15 mouse cellular contexts compared by ENCODE assay signal in the genomic region with DNA sequence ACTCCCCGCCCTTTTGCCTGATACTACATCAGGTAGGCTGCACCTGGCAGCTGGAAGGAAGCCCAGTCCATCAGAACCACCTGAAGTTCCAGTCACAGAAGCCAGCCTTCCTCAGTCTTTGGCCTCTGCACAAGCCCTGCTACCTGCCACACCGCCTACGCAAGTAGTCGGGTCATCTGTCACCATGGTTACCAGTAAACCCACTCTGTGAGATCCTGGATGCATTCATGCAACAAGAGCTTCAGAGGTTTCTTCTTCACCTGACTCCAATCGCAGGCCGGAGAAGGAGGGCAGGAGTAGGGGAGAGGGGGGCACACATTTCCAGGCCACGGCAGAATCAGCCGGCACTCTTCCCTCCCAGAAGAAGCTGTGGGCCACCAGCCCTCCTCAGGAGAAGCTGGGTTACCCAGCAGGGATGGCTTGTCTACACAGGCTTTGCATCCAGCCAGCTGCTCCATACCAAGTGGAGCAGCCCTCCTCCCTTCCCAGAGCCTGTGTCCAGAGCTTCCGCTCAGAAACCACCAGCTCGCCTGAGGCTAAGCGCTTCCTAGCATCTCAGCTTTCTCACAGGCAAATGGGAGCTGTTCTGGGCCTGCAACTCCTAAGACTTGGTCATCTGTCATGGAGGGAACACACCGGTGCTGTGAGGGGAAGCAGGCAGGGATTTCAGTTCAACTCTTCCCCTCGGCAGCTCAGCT. TPM values are rescaled to one million over a fixed set of nuclear protein-coding genes. Genes with fewer than 3 reads are reported as not detected.
A peak's percentile ranks its signal among the peaks of the same experiment; 100 is the strongest.
DNase-seq lines count a peak whose midpoint lies in the region; ATAC-seq and TF ChIP-seq lines count a peak whose summit lies in the region.
"Had no signal": no experiment of that assay in that cellular context is flagged by ENCODE, and none has a peak within 500 bp of the region (broad histone marks: within the 10 kb centered on the region; RNA-seq: fewer than 3 reads in every experiment).

No protein-coding gene starts in this region.

- H3K4me3 ChIP-seq in kidney, postnatal 0 days (replicated peaks; ENCODE audit: low read depth, low read length) = no peak overlapping the region
- peak overlapping the region; percentile 16 for H3K4me3 ChIP-seq in cerebellum, adult 2 months (replicated peaks; ENCODE audit: insufficient read depth, low read depth, low read length)
- H3K4me3 ChIP-seq in embryonic facial prominence, embryonic 11.5 days (ENCODE audit: low read depth, low read length) = no peak overlapping the region
- H3K4me3 ChIP-seq: forebrain, embryonic 10.5 days; liver, embryonic 15.5 days; stomach, embryonic 15.5 days had no signal

- no peaks in the 10 kb centered on the region for H3K9me3 ChIP-seq in kidney, postnatal 0 days (replicated peaks; ENCODE audit: low read length)
- no peaks in the 10 kb centered on the region for H3K9me3 ChIP-seq in embryonic facial prominence, embryonic 11.5 days (replicated peaks; ENCODE audit: control insufficient read depth, low read length)
- H3K9me3 ChIP-seq: forebrain, embryonic 10.5 days; liver, embryonic 15.5 days; stomach, embryonic 15.5 days had no signal

- no peak overlapping the region for H3K4me2 ChIP-seq in kidney, postnatal 0 days (ENCODE audit: low read length)
- H3K4me2 ChIP-seq in embryonic facial prominence, embryonic 11.5 days (ENCODE audit: low read depth, low read length) = no peak overlapping the region
- H3K4me2 ChIP-seq: liver, embryonic 15.5 days; stomach, embryonic 15.5 days had no signal

- no peak overlapping the region for H3K9ac ChIP-seq in kidney, postnatal 0 days (ENCODE audit: low read depth, low read length)
- no peak overlapping the region for H3K9ac ChIP-seq in embryonic facial prominence, embryonic 11.5 days (replicated peaks; ENCODE audit: low read length)
- H3K9ac ChIP-seq: liver, embryonic 15.5 days; stomach, embryonic 15.5 days had no signal

- TF ChIP-seq CTCF in kidney, postnatal 0 days (IDR thresholded peaks at IDR 0.05; ENCODE audit: low read depth) = no peak
- TF ChIP-seq CTCF in cerebellum, adult 2 months (IDR thresholded peaks at IDR 0.05; ENCODE audit: borderline replicate concordance, insufficient read depth, low read depth, low read length) = no peak

- 52% methylated on average over 13 of the region's 13 CpGs for WGBS in kidney, postnatal 0 days
- 19% methylated on average over 13 of the region's 13 CpGs for WGBS in cerebellum, adult 2 months
- 69% methylated on average over 13 of the region's 13 CpGs for WGBS in embryonic facial prominence, embryonic 11.5 days

- H3K36me3 ChIP-seq in kidney, postnatal 0 days (ENCODE audit: insufficient read depth, low read length) = no peaks in the 10 kb centered on the region
- H3K36me3 ChIP-seq in embryonic facial prominence, embryonic 11.5 days (replicated peaks; ENCODE audit: control insufficient read depth, insufficient read depth, low read depth, low read length) = no peaks in the 10 kb centered on the region
- H3K36me3 ChIP-seq: forebrain, embryonic 10.5 days; liver, embryonic 15.5 days; stomach, embryonic 15.5 days had no signal

- DNase-seq in kidney, postnatal 0 days (ENCODE audit: low spot score) = peak; percentile 29
- DNase-seq in kidney, postnatal 10 days = no peak
- DNase-seq in brain, adult 2 months (ENCODE audit: low read depth, low spot score) = peak; percentile 85
- DNase-seq in cerebellum, adult 2 months = peak; percentile 58 to 76
- peak; percentile 15 for DNase-seq in embryonic facial prominence, embryonic 11.5 days (ENCODE audit: low spot score)
- DNase-seq in layer of hippocampus, adult 9-10 months (ENCODE audit: low spot score) = no peak
- DNase-seq: heart, adult 11 months; kidney, postnatal 14 days; layer of hippocampus, postnatal 36 days; thymus, postnatal 25 days had no signal

- no peak overlapping the region for H3K27ac ChIP-seq in kidney, postnatal 0 days
- peak overlapping the region; percentile 68 for H3K27ac ChIP-seq in cerebellum, adult 2 months (ENCODE audit: insufficient read depth, low read length)
- H3K27ac ChIP-seq in embryonic facial prominence, embryonic 11.5 days (replicated peaks; ENCODE audit: low read depth, low read length) = no peak overlapping the region
- H3K27ac ChIP-seq: forebrain, embryonic 10.5 days; liver, embryonic 15.5 days; macrophage; stomach, embryonic 15.5 days had no signal

- H3K27me3 ChIP-seq in kidney, postnatal 0 days (ENCODE audit: insufficient read depth, low read length) = peaks cover 12% of the 10 kb centered on the region
- no peaks in the 10 kb centered on the region for H3K27me3 ChIP-seq in cerebellum, adult 2 months (ENCODE audit: control insufficient read depth, insufficient read depth, low read length)
- H3K27me3 ChIP-seq in embryonic facial prominence, embryonic 11.5 days (ENCODE audit: control insufficient read depth, insufficient read depth, low read length) = peaks cover 21% of the 10 kb centered on the region

- no peak for TF ChIP-seq POLR2A in cerebellum, adult 2 months (IDR thresholded peaks at IDR 0.05; ENCODE audit: borderline replicate concordance, insufficient read depth, low read length)

- peaks cover 21% of the 10 kb centered on the region for H3K4me1 ChIP-seq in kidney, postnatal 0 days (replicated peaks; ENCODE audit: insufficient read depth, low read length)
- peaks cover 33% of the 10 kb centered on the region for H3K4me1 ChIP-seq in cerebellum, adult 2 months (ENCODE audit: control insufficient read depth, insufficient read depth, low read length)
- H3K4me1 ChIP-seq in embryonic facial prominence, embryonic 11.5 days (ENCODE audit: control insufficient read depth, insufficient read depth, low read length) = peaks cover 4% of the 10 kb centered on the region; the same call in 1 of the 2 replicates

- no peak for ATAC-seq in kidney, postnatal 0 days (replicated peaks; ENCODE audit: low FRiP score, low read depth)
- ATAC-seq in embryonic facial prominence, embryonic 11.5 days (replicated peaks; ENCODE audit: insufficient number of reproducible peaks, low FRiP score, low TSS enrichment, low read depth) = no peak
- ATAC-seq in activated CD4-positive, CD25-positive, alpha-beta regulatory T cell, adult 4 months = no peak

RNA-seq across cellular contexts. Expression of a gene that starts 2.8 kb away (rescaled TPM):
- polyA plus RNA-seq in kidney, postnatal 0 days (2015; fragmentation: Nextera tagmentation; extraction: Ambion mirVana) = 0.91 and 1.1 TPM in 2 replicates
- 19.1 and 21.7 TPM in 2 replicates for polyA plus RNA-seq in cerebellum, adult 2 months (2012; rRNA removed)
- polyA plus RNA-seq in embryonic facial prominence, embryonic 11.5 days (2014; fragmentation: Nextera tagmentation; extraction: Ambion mirVana) = 1.2 and 3.0 TPM in 2 replicates
- 1 to 10 TPM; 1.0 to 1.5 TPM for polyA plus RNA-seq in activated CD4-positive, CD25-positive, alpha-beta regulatory T cell, adult 4 months (2017; shearing (Covaris generic))

RNA-seq across cellular contexts. Expression of a gene that starts 3.1 kb away (rescaled TPM):
- polyA plus RNA-seq in kidney, postnatal 0 days (2015; fragmentation: Nextera tagmentation; extraction: Ambion mirVana) = 2.0 and 2.8 TPM in 2 replicates
- polyA plus RNA-seq in cerebellum, adult 2 months (2012; rRNA removed) = 18.4 and 18.9 TPM in 2 replicates
- 5.0 TPM in 2 replicates for polyA plus RNA-seq in embryonic facial prominence, embryonic 11.5 days (2014; fragmentation: Nextera tagmentation; extraction: Ambion mirVana)
- under 1 TPM; 0.25 to 0.66 TPM for polyA plus RNA-seq in activated CD4-positive, CD25-positive, alpha-beta regulatory T cell, adult 4 months (2017; shearing (Covaris generic))

RNA-seq across cellular contexts. Expression of a gene that starts 42.4 kb away (rescaled TPM):
- 25.8 and 27.1 TPM in 2 replicates for polyA plus RNA-seq in kidney, postnatal 0 days (2015; fragmentation: Nextera tagmentation; extraction: Ambion mirVana)
- polyA plus RNA-seq in cerebellum, adult 2 months (2012; rRNA removed) = 10.1 and 11.1 TPM in 2 replicates
- polyA plus RNA-seq in embryonic facial prominence, embryonic 11.5 days (2014; fragmentation: Nextera tagmentation; extraction: Ambion mirVana) = 39.7 and 41.8 TPM in 2 replicates
- polyA plus RNA-seq in activated CD4-positive, CD25-positive, alpha-beta regulatory T cell, adult 4 months (2017; shearing (Covaris generic)) = 10 to 100 TPM; 16.4 to 22.7 TPM

Comparison
In these comparisons a context has a peak if more than half of its experiments do, and no peak if none do; other contexts are left out.
1. DNase-seq: peak in kidney, postnatal 0 days (single experiment), brain, adult 2 months (single experiment), cerebellum, adult 2 months (2 of 2) and embryonic facial prominence, embryonic 11.5 days (single experiment); none in kidney, postnatal 10 days (single experiment) and layer of hippocampus, adult 9-10 months (single experiment).